Mouse (Mus musculus) Patski (cell line): ENCODE results near the gene Cldn17. TPM values are rescaled to one million over a fixed set of nuclear protein-coding genes. Genes with fewer than 3 reads are reported as not detected.

Experiments
- ATAC-seq: fragments of 100-300 bp; one replicate; pipeline ENCODE4 v1.8.0; 2021
- CTCF ChIA-PET: fragments of 350-600 bp; sonication (Branson Sonifier 250); formaldehyde crosslinking; loops from one replicate; lab custom pipeline; 2022; ENCODE audit warnings: inconsistent platforms; lab: Charles Lee
- POLR2A ChIA-PET: fragments of 350-600 bp; sonication (Branson Sonifier 250); formaldehyde crosslinking; loops from one replicate; lab custom pipeline; 2022; ENCODE audit warnings: antibody characterized with exemption, inconsistent platforms; lab: Charles Lee
- DNase-seq: peaks from one replicate; pipeline ENCODE4 v3.0.0-alpha.2; 2011; ENCODE audit warnings: low read depth, low spot score
- H3K27me3 ChIP-seq: fragments of 371-371 bp; one replicate; pipeline ENCODE4 v1.5.1; 2021
- CTCF ChIP-seq: fragments of 100-300 bp; IDR thresholded peaks from one replicate; pipeline ENCODE4 v1.5.1; 2021
- in situ Hi-C: fragments of 300-500 bp; cut with MboI; formaldehyde crosslinking; loops from 3 replicates; pipeline ENCODE4 v1.11.1; 2018; ENCODE audit warnings: low pct_unique_long_range_greater_than_20kb, mixed read lengths
- polyA plus RNA-seq: library from polyadenylated mRNA; unstranded; gene quantifications from one replicate; pipeline ENCODE4 v1.2.3, GENCODE M21; 2021

Cldn17 gene
- not detected for polyA plus RNA-seq

- no peak for TF ChIP-seq CTCF
- no peaks in the 10 kb centered on the region for H3K27me3 ChIP-seq
- no peak for DNase-seq
- in situ Hi-C loops = no loop called here
- CTCF ChIA-PET = interaction anchor here (1.5 kb wide), 1 partner anchor 12 kb away, joined by 5 read pairs; no protein-coding TSS in a partner anchor
- no peak for ATAC-seq
- POLR2A ChIA-PET = no interaction called here
These were observed at the start of gene Cldn17 for GRCm38 (mm10) chr16:88506878-88507277. Cldn17 (minus strand) TSS chr16:88506978.

- peak; percentile 70 for TF ChIP-seq CTCF
- in situ Hi-C loops = no loop called here
- ATAC-seq (peak; percentile 66), DNase-seq (peak; percentile 30)
- ChIA-PET POLR2A (interaction anchor here (0.6 kb wide), 1 partner anchor 166 kb away, joined by 4 read pairs; no protein-coding TSS in a partner anchor), CTCF (interaction anchor here (0.7 to 6.1 kb wide), 15 partner anchors 22 to 172 kb away, joined by 3 to 48 read pairs (median 3); no protein-coding TSS in a partner anchor)
- H3K27me3 ChIP-seq = no peaks in the 10 kb centered on the region
These were observed 35.7 kb upstream of the Cldn17 start for GRCm38 (mm10) chr16:88542488-88542887.

GRCm38 (mm10) chr16:88539841-88540487, 33.2 kb upstream of the Cldn17 start:
- POLR2A ChIA-PET = interaction anchor here (0.7 kb wide), 1 partner anchor 167 kb away, joined by 5 read pairs; no protein-coding TSS in a partner anchor
- no peak for TF ChIP-seq CTCF
- DNase-seq = peak; percentile 48
- no peaks in the 10 kb centered on the region for H3K27me3 ChIP-seq
- CTCF ChIA-PET = interaction anchor here (1.6 to 6.1 kb wide), 2 partner anchors 147 to 166 kb away, joined by 3 to 48 read pairs; no protein-coding TSS in a partner anchor
- peak; percentile 84 for ATAC-seq
- in situ Hi-C loops = no loop called here

GRCm38 (mm10) chr16:88511348-88511747, 4.6 kb upstream of the Cldn17 start:
- H3K27me3 ChIP-seq = no peaks in the 10 kb centered on the region
- ChIA-PET CTCF (interaction anchor here (0.9 kb wide), 1 partner anchor 31 kb away, joined by 3 read pairs; no protein-coding TSS in a partner anchor), POLR2A (no interaction called here)
- no peak for TF ChIP-seq CTCF
- in situ Hi-C loops = no loop called here
- DNase-seq (peak; percentile 9), ATAC-seq (peak; percentile 95)

DNA sequence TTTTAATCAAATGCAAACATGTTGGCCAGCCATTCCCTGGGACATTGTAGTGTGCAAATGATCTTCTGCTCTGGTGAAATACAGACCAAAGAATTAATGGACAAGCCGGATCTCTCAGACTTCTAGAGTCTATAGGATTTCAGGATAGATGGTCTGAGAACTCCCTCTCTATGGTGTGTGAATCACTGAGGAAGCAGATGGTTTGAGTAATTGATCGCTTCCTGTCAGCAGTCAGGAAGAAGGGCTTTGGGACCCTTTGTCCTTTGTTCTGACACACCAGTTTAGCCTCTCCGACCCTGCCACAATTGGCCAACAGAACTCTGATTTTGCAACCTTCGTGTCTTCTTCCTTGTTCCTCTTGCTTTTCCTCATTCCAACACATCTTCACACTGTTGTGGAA, 1.4 kb upstream of the Cldn17 start:
- no peaks in the 10 kb centered on the region for H3K27me3 ChIP-seq
- no peak for TF ChIP-seq CTCF
- ATAC-seq (no peak), DNase-seq (no peak)
- ChIA-PET CTCF (no interaction called here), POLR2A (no interaction called here)
- in situ Hi-C loops = no loop called here

- ChIA-PET CTCF (interaction anchor here (1.5 kb wide), 1 partner anchor 11 kb away, joined by 5 read pairs; no protein-coding TSS in a partner anchor), POLR2A (no interaction called here)
- in situ Hi-C loops = no loop called here
- no peaks in the 10 kb centered on the region for H3K27me3 ChIP-seq
- no peak for ATAC-seq
- TF ChIP-seq CTCF = no peak
- DNase-seq = no peak
These were observed 440 bp downstream of the Cldn17 start for GRCm38 (mm10) chr16:88506338-88506737.

- TF ChIP-seq CTCF = no peak
- no peak for ATAC-seq
- in situ Hi-C loops = no loop called here
- POLR2A ChIA-PET = no interaction called here
- CTCF ChIA-PET = no interaction called here
- no peak for DNase-seq
- H3K27me3 ChIP-seq = no peaks in the 10 kb centered on the region
These were observed 18.7 kb downstream of the Cldn17 start for GRCm38 (mm10) chr16:88488096-88488495.

- no peak for DNase-seq
- ChIA-PET CTCF (no interaction called here), POLR2A (no interaction called here)
- ATAC-seq = no peak
- H3K27me3 ChIP-seq = no peaks in the 10 kb centered on the region
- no peak for TF ChIP-seq CTCF
- in situ Hi-C loops = no loop called here
These were observed 26.6 kb downstream of the Cldn17 start for GRCm38 (mm10) chr16:88480011-88480774.

GRCm38 (mm10) chr16:88463235-88463634, 43.5 kb downstream of the Cldn17 start:
- POLR2A ChIA-PET = no interaction called here
- DNase-seq (no peak), ATAC-seq (no peak)
- no peaks in the 10 kb centered on the region for H3K27me3 ChIP-seq
- CTCF ChIA-PET = interaction anchor here (1.2 kb wide), 1 partner anchor 9 kb away, joined by 3 read pairs; no protein-coding TSS in a partner anchor
- TF ChIP-seq CTCF = no peak
- in situ Hi-C loops = no loop called here

Other genes with a start within 250 kb of the Cldn17 start
- not detected for gene Grik1, start 216.7 kb downstream of the Cldn17 start, polyA plus RNA-seq
- gene Cldn8, start 56.2 kb upstream of the Cldn17 start, polyA plus RNA-seq = 0.08 TPM
- gene Krtap24-1, start 105.3 kb upstream of the Cldn17 start, polyA plus RNA-seq = not detected
- not detected for gene 2310079G19Rik, start 120.7 kb upstream of the Cldn17 start, polyA plus RNA-seq
- gene Krtap26-1, start 140.8 kb upstream of the Cldn17 start, polyA plus RNA-seq = not detected
- not detected for gene Krtap27-1, start 164.7 kb upstream of the Cldn17 start, polyA plus RNA-seq
- not detected for gene 2310061N02Rik, start 201.0 kb upstream of the Cldn17 start, polyA plus RNA-seq
- not detected for gene Krtap13-1, start 221.9 kb upstream of the Cldn17 start, polyA plus RNA-seq
- gene Krtap13, start 244.7 kb upstream of the Cldn17 start, polyA plus RNA-seq = not detected